Mouse (Mus musculus): ENCODE results near the gene Kcnj1. TPM values are rescaled to one million over a fixed set of nuclear protein-coding genes. Genes with fewer than 3 reads are reported as not detected.

Gene Kcnj1
- polyA plus RNA-seq, 1 experiment from 2014 or later: not detected

DNA sequence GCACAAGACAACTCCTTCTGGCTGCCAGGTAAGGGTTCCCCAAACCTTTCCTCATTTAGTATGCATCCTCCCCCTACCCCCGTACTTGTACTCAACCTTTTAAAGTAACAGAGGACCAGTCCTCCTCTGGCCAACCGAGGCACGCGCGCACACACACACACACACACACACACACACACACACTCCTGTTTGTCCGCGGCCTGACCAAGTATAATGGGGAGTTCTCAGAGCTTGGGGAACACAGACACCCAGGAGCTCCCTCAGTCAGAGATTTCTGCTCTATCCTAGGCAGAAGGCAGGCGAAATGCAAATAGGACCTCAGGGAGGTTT is 36.4 kb downstream of the Kcnj1 start:
- peak overlapping the region; percentile 88 for H3K4me2 ChIP-seq
- DNase-seq (ENCODE audit: low spot score): no peak
- peak overlapping the region; percentile 56 for H3K4me3 ChIP-seq (ENCODE audit: low read depth, low read length)
- 0 out of 2 replicates have a peak, but pooled peaks have one; percentile 22 for ATAC-seq (replicated peaks; ENCODE audit: low FRiP score)
- WGBS: 13% methylated on average over 8 of the region's 8 CpGs
- peaks cover 22% of the 10 kb centered on the region for H3K27me3 ChIP-seq (replicated peaks; ENCODE audit: control insufficient read depth, insufficient read depth, low read length)
- no peaks in the 10 kb centered on the region for H3K36me3 ChIP-seq (ENCODE audit: control insufficient read depth, insufficient read depth, low read length)
- H3K27ac ChIP-seq (ENCODE audit: low read depth, low read length): peak overlapping the region; percentile 39; the same call in 1 of the 2 replicates
- peak overlapping the region; percentile 65; the same call in 1 of the 2 replicates for H3K9ac ChIP-seq (ENCODE audit: low read depth, low read length)
- H3K9me3 ChIP-seq (ENCODE audit: control insufficient read depth, low read length): no peaks in the 10 kb centered on the region
- no peaks in the 10 kb centered on the region; the same call in 1 of the 2 replicates for H3K4me1 ChIP-seq (replicated peaks; ENCODE audit: control insufficient read depth, insufficient read depth, low read length)

DNA sequence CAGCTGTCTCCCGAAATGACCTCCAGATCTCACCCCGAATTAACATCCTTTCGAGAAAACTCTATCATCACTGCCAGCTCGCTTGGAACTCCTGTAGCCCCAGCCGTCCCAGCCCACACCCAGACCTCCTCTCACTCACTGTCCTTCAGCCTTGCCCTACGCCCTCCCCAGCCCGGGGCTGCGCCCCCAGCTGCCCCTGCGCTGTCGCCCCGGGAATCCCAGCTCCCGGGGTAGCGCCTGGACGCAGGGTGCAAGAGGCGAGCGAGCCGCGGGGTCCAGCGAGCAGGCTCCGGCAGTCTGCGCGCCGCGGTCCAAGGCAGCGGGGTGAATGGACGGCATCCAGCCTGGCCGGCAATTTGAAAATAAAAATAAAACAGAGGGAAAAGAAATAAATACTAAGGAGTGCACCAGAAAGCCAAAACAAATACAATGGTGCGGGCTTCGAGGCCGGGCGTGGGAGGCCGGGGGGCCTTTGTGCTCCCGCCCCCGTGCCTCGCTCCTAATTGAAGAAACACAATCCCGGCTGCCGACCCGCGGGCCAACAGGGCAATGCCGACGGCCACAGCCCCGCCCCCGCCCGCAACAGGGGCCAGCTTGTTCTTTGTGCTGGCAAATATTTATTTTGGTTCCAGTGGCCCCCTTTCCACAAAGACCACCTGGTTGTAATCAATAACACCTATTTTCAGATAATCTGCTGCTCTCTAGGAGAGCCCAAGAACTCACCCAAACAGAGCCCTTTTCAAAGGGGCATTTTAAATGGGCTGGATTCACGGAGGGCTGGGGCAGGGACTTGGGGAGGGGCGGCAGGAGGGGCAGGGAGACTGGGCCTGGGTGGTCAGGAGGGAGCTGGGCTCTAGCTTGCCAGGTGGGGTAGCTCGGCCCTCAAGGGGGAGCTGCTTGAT is 37.0 kb downstream of the Kcnj1 start:
- peak overlapping the region; percentile 39 for H3K27ac ChIP-seq (ENCODE audit: low read depth, low read length)
- peak; percentile 53 for ATAC-seq (replicated peaks; ENCODE audit: low FRiP score)

DNA sequence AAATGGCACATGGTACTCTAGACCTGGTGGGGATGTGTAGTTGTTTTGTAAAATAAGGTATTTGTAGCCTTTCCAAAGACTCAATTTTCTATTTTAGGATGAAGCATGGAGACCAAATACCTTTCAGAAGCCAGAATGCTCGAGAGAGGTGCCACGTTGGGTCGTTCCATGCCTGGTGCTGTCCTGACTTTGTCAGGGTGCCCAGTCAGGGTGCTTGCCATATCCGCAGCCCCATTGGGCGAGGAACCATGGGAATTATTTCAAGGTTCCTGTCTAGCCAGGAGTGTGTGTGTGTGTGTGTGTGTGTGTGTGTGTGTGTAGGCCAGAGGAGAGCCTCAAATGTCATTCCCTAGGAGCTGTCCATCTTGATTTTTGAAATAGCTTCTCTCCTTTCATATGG is 38.4 kb downstream of the Kcnj1 start:
- ATAC-seq (replicated peaks; ENCODE audit: low FRiP score) (no peak), DNase-seq (ENCODE audit: low spot score) (no peak)
- 94% methylated on average over 5 of the region's 5 CpGs for WGBS
- Histone ChIP-seq H3K27me3 (replicated peaks; ENCODE audit: control insufficient read depth, insufficient read depth, low read length) (peaks cover 22% of the 10 kb centered on the region), H3K27ac (ENCODE audit: low read depth, low read length) (no peak overlapping the region), H3K4me3 (ENCODE audit: low read depth, low read length) (no peak overlapping the region), H3K4me2 (no peak overlapping the region), H3K36me3 (ENCODE audit: control insufficient read depth, insufficient read depth, low read length) (no peaks in the 10 kb centered on the region), H3K4me1 (replicated peaks; ENCODE audit: control insufficient read depth, insufficient read depth, low read length) (no peaks in the 10 kb centered on the region; the same call in 1 of the 2 replicates), H3K9me3 (ENCODE audit: control insufficient read depth, low read length) (no peaks in the 10 kb centered on the region), H3K9ac (ENCODE audit: low read depth, low read length) (no peak overlapping the region)

More for the DNA sequence above, 37.0 kb downstream of the Kcnj1 start:
- WGBS: 3% methylated on average over 47 of the region's 47 CpGs
- H3K9me3 ChIP-seq (ENCODE audit: control insufficient read depth, low read length): no peaks in the 10 kb centered on the region
- peak overlapping the region; percentile 88 for H3K4me2 ChIP-seq
- H3K4me1 ChIP-seq (replicated peaks; ENCODE audit: control insufficient read depth, insufficient read depth, low read length): no peaks in the 10 kb centered on the region; the same call in 1 of the 2 replicates
- DNase-seq (ENCODE audit: low spot score): peak; percentile 61
- H3K4me3 ChIP-seq (ENCODE audit: low read depth, low read length): peak overlapping the region; percentile 56
- peaks cover 22% of the 10 kb centered on the region for H3K27me3 ChIP-seq (replicated peaks; ENCODE audit: control insufficient read depth, insufficient read depth, low read length)
- no peaks in the 10 kb centered on the region for H3K36me3 ChIP-seq (ENCODE audit: control insufficient read depth, insufficient read depth, low read length)
- peak overlapping the region; percentile 65 for H3K9ac ChIP-seq (ENCODE audit: low read depth, low read length)

DNA sequence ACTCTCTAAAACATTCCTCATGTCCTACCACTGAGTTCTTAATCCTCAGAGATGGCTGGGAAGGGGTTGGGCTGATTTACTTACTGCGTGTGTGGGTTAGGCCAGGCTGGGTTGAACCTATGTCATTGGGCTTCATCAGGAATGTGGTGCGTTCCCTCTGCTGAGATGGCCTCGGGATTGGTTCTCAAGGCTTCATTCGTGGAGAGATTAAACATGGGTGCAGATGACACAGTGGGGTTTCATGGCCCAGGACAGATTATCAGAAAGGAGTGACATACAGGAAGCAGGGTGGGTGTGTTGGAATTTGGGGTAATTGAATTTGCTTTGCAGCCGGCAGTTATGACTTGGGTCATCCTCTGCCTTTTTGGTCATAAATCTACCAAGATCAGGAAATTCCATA is 39.2 kb downstream of the Kcnj1 start:
- no peak overlapping the region for H3K9ac ChIP-seq (ENCODE audit: low read depth, low read length)
- no peaks in the 10 kb centered on the region; the same call in 1 of the 2 replicates for H3K4me1 ChIP-seq (replicated peaks; ENCODE audit: control insufficient read depth, insufficient read depth, low read length)
- H3K27ac ChIP-seq (ENCODE audit: low read depth, low read length): no peak overlapping the region
- no peak for DNase-seq (ENCODE audit: low spot score)
- peaks cover 22% of the 10 kb centered on the region for H3K27me3 ChIP-seq (replicated peaks; ENCODE audit: control insufficient read depth, insufficient read depth, low read length)
- ATAC-seq (replicated peaks; ENCODE audit: low FRiP score): no peak
- WGBS: 70% methylated on average over 5 of the region's 5 CpGs
- no peaks in the 10 kb centered on the region for H3K9me3 ChIP-seq (ENCODE audit: control insufficient read depth, low read length)
- no peak overlapping the region for H3K4me2 ChIP-seq
- no peaks in the 10 kb centered on the region for H3K36me3 ChIP-seq (ENCODE audit: control insufficient read depth, insufficient read depth, low read length)
- H3K4me3 ChIP-seq (ENCODE audit: low read depth, low read length): no peak overlapping the region

DNA sequence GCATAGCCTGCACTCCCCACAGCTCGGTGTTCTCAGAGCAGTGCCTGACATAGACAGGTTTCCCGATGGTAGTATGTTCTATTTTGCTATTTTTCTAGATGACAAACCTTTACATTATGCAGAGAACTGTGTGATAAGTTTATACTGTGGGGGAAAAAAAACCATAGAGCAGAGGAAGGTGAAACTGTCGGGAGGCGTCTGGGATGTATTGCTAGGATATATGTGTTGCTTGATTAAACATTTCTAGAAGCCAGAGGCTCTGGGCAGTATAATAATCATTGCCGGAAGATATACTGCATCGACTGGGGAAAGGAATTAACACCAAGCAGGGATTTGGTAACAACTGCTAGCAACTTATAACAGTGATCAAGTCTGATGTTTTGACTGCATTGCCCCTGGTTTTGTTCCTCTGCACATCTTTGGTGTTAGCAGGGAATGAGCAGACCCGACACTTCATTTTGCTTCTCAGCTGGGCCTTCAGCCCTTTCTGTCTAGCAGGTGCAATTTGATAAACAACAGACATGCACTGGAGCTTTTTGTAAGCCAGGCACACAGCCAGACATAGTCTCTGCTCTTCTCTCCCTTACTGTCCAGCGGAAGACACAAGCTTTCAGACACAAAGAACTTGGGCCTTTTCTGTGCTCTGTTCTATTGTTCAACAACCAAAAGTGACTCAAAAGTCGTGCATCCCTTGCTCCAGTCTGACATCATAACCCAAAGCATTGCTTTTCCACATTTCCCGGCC is 40.7 kb downstream of the Kcnj1 start:
- 70% methylated on average over 10 of the region's 10 CpGs for WGBS
- Histone ChIP-seq H3K4me2 (no peak overlapping the region), H3K4me3 (ENCODE audit: low read depth, low read length) (no peak overlapping the region), H3K4me1 (replicated peaks; ENCODE audit: control insufficient read depth, insufficient read depth, low read length) (no peaks in the 10 kb centered on the region; the same call in 1 of the 2 replicates), H3K9ac (ENCODE audit: low read depth, low read length) (no peak overlapping the region), H3K27me3 (replicated peaks; ENCODE audit: control insufficient read depth, insufficient read depth, low read length) (peaks cover 20% of the 10 kb centered on the region), H3K9me3 (ENCODE audit: control insufficient read depth, low read length) (no peaks in the 10 kb centered on the region), H3K36me3 (ENCODE audit: control insufficient read depth, insufficient read depth, low read length) (no peaks in the 10 kb centered on the region), H3K27ac (ENCODE audit: low read depth, low read length) (no peak overlapping the region)
- no peak for ATAC-seq (replicated peaks; ENCODE audit: low FRiP score)
- no peak for DNase-seq (ENCODE audit: low spot score)

DNA sequence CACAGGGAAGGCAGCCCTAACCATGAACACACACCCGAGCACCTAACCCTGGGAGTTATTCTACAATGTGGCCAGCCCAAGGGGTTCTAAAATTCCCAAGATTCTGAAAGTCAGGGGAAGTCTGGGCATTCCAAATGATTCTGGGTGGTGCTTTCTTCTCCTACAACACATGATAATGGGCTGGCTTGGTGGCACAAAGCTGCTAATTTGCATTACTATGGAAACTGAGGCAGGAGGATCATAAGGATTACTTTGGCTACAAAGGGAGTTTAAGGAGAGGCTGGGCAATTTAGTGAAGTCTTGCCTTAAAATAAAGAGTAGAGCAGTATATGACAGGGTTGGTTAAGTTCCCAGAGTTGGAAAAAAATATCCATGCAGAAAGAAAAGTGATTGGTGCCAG is 42.7 kb downstream of the Kcnj1 start:
- no peak overlapping the region for H3K27ac ChIP-seq (ENCODE audit: low read depth, low read length)
- H3K27me3 ChIP-seq (replicated peaks; ENCODE audit: control insufficient read depth, insufficient read depth, low read length): peaks cover under 1% of the 10 kb centered on the region
- no peaks in the 10 kb centered on the region for H3K9me3 ChIP-seq (ENCODE audit: control insufficient read depth, low read length)
- no peaks in the 10 kb centered on the region for H3K36me3 ChIP-seq (ENCODE audit: control insufficient read depth, insufficient read depth, low read length)
- WGBS: 67% methylated on average over 1 of the region's 1 CpGs
- DNase-seq (ENCODE audit: low spot score) (no peak), ATAC-seq (replicated peaks; ENCODE audit: low FRiP score) (no peak)
- H3K4me3 ChIP-seq (ENCODE audit: low read depth, low read length): no peak overlapping the region
- no peak overlapping the region for H3K9ac ChIP-seq (ENCODE audit: low read depth, low read length)
- H3K4me2 ChIP-seq: no peak overlapping the region
- no peaks in the 10 kb centered on the region for H3K4me1 ChIP-seq (replicated peaks; ENCODE audit: control insufficient read depth, insufficient read depth, low read length)

DNA sequence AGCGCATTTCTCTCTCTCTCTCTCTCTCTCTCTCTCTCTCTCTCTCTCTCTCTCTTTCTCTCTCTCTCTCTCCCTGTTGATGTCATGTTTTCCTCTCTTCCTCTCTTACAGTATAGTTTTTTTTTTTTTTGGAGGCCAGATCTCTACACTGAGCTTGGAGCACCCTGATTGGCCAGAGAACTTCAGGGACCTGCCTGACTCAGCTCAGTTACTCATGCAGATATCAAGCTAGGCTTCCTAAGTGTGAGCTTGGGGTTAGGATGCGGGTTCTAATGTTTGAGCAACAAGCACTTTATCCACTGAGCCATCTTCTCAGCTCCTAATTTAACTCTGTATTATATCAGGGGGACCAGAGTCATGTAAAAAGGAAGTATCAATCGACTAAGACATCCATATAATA is 43.7 kb downstream of the Kcnj1 start:
- ATAC-seq (replicated peaks; ENCODE audit: low FRiP score): no peak
- no peaks in the 10 kb centered on the region for H3K4me1 ChIP-seq (replicated peaks; ENCODE audit: control insufficient read depth, insufficient read depth, low read length)
- 90% methylated on average over 3 of the region's 3 CpGs for WGBS
- H3K27ac ChIP-seq (ENCODE audit: low read depth, low read length): no peak overlapping the region
- no peak overlapping the region for H3K4me2 ChIP-seq
- H3K9me3 ChIP-seq (ENCODE audit: control insufficient read depth, low read length): no peaks in the 10 kb centered on the region
- H3K27me3 ChIP-seq (replicated peaks; ENCODE audit: control insufficient read depth, insufficient read depth, low read length): no peaks in the 10 kb centered on the region
- no peak for DNase-seq (ENCODE audit: low spot score)
- no peak overlapping the region for H3K4me3 ChIP-seq (ENCODE audit: low read depth, low read length)
- no peak overlapping the region for H3K9ac ChIP-seq (ENCODE audit: low read depth, low read length)
- no peaks in the 10 kb centered on the region for H3K36me3 ChIP-seq (ENCODE audit: control insufficient read depth, insufficient read depth, low read length)

DNA sequence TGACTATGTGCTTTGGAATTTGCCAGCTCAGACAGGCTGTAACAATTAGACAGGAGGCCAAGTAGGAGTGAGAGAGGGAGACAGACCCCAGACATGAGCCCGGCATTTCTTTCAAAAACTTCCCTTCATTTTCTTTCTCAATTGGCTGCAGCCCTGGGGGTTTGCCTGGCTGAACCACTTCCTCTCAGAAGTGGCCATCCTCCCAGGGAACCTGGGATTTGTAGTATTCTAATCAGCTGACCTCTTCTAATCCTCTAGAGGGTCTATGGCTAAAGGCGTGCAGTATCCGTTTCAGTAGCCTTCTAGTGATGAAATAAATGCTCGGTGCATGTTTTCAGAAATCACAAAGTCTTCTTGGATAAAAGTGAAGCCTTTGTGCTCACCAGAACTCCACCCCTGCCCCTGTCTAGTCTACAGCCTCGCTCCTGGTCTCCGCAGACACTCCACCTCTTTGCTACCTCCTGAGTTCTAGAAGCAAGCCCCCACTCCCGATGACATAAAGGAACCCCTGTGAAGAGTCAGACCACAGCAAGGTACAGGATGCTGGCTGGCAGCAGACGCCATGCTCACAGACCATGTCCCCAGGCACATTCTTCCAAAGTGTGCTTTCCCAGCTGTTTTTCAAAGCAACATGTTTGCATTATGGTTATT is 45.3 kb downstream of the Kcnj1 start:
- no peak for ATAC-seq (replicated peaks; ENCODE audit: low FRiP score)

More for the DNA sequence above, 45.3 kb downstream of the Kcnj1 start:
- H3K4me3 ChIP-seq (ENCODE audit: low read depth, low read length): no peak overlapping the region
- H3K9ac ChIP-seq (ENCODE audit: low read depth, low read length): no peak overlapping the region
- H3K27me3 ChIP-seq (replicated peaks; ENCODE audit: control insufficient read depth, insufficient read depth, low read length): no peaks in the 10 kb centered on the region
- DNase-seq (ENCODE audit: low spot score): no peak
- WGBS: 59% methylated on average over 8 of the region's 8 CpGs
- no peak overlapping the region for H3K4me2 ChIP-seq
- no peaks in the 10 kb centered on the region for H3K36me3 ChIP-seq (ENCODE audit: control insufficient read depth, insufficient read depth, low read length)
- H3K4me1 ChIP-seq (replicated peaks; ENCODE audit: control insufficient read depth, insufficient read depth, low read length): no peaks in the 10 kb centered on the region
- no peak overlapping the region; the same call in 1 of the 2 replicates for H3K27ac ChIP-seq (ENCODE audit: low read depth, low read length)
- no peaks in the 10 kb centered on the region for H3K9me3 ChIP-seq (ENCODE audit: control insufficient read depth, low read length)
